Mouse (Mus musculus): ENCODE measurements around the gene Olfr266.

Olfr266 gene

DNA sequence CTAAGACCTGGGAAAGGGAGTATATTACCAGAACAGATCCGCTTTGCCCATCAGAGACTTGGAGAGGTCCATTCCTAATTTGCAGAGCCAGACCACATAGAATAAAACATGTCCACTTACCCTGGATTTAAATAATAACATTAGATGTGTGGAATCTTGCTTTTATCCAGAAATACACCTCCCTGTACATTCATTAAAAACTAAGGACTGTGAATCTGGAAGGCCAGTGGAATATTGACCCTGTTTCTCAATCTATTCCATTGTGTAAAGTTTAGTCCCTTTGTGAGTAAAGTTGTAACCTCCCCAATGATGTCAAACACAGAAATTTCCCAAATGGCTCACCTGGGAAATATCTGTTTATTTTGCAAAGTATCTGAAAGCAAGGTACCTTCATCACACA, at the start of gene Olfr266:
TSS of gene Olfr266 (minus strand) at position 101 of the 400 bp plus-strand sequence.
- DNase-seq (ENCODE audit: low spot score), result no peak

DNA sequence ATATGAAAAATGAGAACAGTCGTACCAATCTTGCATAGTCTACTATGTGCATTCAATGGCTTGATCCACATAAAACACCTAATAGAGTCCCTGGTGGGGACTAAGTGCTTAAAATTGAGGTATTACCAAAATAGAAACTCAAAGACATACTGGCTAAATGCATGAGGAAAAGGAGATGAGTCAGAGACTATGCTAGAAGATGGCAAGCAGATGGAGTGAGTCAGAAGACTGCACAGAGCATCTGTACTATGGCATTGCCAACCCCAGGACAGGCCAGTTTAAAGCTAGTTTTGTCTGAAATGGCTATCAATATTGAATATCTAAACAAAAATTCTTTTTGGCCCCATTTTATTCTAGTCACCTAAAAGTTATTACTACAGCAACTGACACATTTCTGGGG, 49.5 kb upstream of the Olfr266 start:
- DNase-seq (ENCODE audit: low spot score), result no peak

DNA sequence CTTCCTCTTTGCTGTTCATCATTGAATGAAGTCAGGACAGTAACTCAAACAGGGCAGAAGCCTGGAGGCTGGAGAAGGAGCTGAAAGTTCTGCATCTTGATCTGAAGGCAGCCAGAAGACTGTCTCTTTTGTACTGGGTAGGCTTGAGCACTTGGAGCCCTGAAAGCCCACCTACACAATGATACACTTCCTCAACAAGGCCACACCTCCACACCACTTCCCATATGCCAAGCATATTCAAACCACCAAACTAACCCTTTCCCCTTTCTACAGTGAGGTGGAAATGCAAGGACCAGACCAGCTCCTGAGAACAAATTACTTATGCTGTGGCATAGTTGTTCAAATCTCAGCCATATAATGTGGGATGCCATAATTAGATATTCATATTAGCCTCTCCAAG, 46.8 kb upstream of the Olfr266 start:
- no peak for DNase-seq (ENCODE audit: low spot score)

DNA sequence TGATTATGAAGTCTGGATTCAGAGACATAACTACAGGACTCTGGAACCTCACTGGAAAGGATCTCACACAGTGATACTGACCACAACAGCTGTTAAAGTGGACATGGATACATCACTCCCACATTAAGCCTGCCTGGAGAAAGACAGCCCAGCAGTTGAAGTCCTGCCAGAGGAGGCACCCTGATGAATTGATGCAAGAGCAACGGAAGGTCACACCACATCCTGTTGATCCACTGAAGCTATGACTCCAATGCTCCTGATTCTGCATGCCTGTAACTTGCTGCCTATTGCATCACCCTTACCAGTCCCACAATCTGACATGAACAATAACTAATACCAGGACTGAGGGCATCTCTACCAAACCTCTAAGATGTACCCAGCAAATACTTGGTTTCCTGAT, 6.0 kb upstream of the Olfr266 start:
- DNase-seq (ENCODE audit: low spot score), result no peak

DNA sequence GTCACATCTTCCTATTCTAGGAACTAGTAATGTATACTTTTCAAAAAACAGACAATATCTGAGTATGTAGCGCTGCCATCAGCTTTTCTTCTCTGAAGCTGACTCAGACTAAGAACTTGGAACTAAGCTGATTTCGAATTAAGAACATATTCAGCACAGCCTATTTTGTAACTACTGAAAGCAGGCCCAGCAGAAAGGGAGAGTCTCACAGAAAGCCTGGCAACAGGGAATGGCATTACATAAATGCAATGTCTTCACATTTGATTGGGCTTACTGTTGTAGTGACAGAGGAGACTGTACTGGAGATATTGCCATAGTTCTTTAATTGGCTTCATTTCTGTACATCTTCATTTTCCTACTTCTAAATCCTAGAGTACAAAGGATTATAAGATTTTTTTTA, 8.4 kb downstream of the Olfr266 start:
- DNase-seq (ENCODE audit: low spot score), result no peak

DNA sequence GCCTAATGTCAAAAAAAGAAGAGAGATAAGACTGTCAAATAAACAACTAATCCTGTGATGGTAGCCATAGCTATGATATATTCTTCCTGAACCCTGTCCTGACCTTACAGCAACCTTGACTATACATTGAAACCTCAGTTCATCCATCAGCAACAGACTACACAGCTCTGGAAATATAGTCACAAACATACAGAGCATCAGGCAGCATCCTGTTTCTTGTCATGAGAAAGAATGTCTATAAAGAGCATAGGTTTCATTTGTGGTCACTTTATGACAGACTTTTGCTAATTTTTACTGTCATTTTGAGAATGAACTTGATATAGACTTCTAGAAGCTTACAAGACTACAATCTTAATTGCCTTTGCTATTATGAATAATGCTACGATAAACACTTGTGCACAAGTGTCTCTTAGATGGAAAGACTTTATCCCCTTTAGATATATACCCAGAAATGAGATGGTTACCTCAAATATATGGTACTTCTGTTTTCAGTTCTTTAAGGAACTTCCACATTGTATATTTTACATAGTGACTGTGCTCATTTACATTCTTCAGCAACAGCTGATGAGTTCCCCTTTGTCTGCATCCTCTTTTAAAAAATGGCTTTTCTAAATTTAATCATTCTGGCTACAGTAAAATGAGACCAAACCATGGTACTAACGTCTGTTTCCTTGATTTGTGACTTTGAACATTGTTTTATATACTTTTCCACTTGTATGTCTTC, 17.0 kb downstream of the Olfr266 start:
- DNase-seq (ENCODE audit: low spot score), result no peak

DNA sequence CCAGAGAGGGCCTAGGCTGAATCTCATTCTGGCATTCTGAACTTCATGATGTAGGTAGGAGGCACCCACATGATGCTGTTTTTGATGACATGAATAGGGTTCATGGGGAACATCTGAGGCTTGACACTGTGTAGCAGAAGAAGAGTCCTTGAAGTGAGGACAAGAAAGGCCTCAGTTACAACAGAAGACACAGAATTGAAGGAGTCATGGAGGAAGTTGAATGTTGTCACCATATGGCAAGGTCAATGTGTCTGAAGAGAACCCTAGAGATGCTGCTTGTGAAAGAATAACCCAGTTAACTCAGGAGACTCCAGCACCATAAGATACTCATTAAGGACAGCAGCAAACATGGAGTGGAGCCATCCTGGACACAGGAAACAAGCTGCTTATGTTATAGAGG, 28.0 kb downstream of the Olfr266 start:
- no peak for DNase-seq (ENCODE audit: low spot score)

DNA sequence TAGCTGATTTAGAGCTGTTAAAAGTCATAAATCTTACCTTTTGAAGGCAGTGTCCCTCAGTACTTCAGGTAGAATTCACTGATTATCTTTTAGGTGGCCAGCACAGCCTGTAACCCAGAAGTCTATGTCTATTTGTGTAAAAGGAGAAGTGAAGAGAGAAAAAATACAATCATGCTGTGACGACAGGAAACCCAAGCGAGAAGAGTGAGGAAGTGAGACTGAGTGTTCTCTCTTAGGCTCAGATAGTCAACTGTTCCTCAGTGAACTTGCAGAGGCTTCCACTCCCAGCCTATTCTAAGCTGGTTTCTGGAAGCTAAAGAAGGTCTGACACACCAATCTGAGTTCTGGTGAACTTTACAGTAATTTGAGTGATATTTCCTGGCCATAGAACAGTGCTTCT, 36.2 kb downstream of the Olfr266 start, which contains the start of gene Cd53:
TSS of gene Cd53 (minus strand) at position 220 of the 400 bp plus-strand sequence.
- DNase-seq (ENCODE audit: low spot score), result no peak

DNA sequence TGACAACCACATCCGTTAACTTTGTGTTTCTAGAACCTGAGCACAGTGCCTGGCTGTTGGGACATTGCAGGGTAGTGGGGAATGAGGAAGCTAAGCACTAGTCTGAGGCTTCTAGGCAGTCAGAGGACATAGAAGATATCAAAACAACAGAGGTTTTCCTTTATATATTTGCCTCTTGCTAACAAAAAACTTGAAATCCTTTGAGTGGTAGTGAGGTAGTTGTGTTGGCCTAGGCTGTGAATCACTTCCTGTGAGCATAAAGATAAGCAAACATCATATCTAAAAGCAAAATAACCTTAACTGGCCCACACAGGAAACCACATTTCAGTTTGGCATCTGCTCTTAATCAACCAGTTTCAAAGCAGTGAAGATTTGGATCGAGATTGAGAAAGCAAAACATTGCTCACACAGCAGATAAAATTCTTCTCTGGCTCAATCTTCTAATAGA, 37.6 kb downstream of the Olfr266 start:
- no peak for DNase-seq (ENCODE audit: low spot score)

DNA sequence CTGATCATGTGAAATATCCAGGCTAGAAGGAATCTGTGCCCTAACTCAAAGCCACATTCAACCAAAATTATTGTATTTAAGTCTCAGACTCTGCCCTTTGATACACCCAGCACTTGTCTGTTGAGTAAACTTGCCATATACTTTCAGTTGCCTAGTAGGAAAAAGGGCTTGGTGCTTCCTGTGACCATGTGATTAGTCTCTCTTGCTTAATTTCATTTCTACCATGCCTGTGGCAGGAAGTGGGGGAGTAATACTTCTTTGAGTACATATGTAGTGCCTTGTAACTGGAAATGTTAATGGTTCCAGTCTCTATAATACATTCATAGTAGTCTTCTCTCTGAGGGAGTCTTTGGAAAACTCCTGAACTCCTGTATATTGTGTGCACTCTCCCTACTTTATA, 38.1 kb downstream of the Olfr266 start:
- no peak for DNase-seq (ENCODE audit: low spot score)

DNA sequence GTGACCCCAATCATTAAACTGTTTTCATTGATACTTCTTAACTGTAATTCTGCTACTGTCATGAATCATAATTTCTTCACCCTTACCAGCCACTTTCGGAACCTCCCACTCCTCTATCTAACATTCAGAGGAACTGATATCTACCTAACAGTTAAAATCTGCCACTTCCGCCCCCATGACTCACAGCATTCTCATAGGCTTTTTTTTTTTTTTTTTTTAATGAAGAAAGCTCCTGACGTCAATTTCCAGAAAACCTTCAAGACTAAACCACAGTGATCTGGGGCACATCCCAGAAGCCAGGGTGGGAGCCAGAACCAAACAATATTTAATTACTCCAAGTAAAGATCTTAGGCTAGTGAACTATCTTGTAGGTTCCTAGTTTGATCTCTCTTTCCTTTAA, 41.0 kb downstream of the Olfr266 start:
- DNase-seq (ENCODE audit: low spot score), result no peak

DNA sequence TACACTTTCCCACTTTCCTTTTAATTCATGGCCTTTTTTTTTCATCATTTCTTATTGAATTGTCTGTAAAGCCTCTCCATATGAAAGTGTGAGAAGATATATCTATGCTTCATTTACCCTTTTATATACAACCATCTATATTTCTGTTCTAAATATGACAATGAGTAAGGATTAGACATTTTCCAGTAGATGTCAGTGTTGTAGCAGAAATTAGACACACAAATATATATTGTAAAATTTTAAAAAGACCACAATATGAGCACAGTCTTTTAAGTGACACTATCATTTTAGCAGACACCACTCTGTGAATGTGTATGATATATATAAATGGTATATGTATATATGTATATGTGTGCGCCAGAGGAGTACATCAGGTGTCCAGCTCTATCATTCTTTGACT, 54.3 kb downstream of the Olfr266 start:
- no peak for DNase-seq (ENCODE audit: low spot score)
